Comparison of ENCODE assay signal across 11 mouse cellular contexts in genomic region chr6:97340211-97340791, GRCm38 (mm10).
DNase-seq lines count a peak whose midpoint lies in the region; ATAC-seq lines count a peak whose summit lies in the region.
"Had no signal": no experiment of that assay in that cellular context is flagged by ENCODE, and none has a peak within 500 bp of the region (broad histone marks: within the 10 kb centered on the region; RNA-seq: fewer than 3 reads in every experiment).

No protein-coding gene starts in this region.

- DNase-seq in layer of hippocampus, adult 11-12 months (ENCODE audit: low spot score): peak; percentile 71
- no peak for DNase-seq in layer of hippocampus, postnatal 25 days (ENCODE audit: extremely low spot score in 1 of 2, low spot score in 1 of 2)
- DNase-seq in layer of hippocampus, adult 18-20 months (ENCODE audit: low spot score in 2 of 2): peak; percentile 51 to 73
- peak; percentile 16 for DNase-seq in retina, postnatal 7 days (ENCODE audit: low read depth, low spot score)
- DNase-seq in spleen, adult 12 weeks (ENCODE audit: low spot score): no peak
- DNase-seq in adrenal gland, adult 2 months: no peak
- DNase-seq in thymus, postnatal 10 days (ENCODE audit: low spot score in 2 of 2): no peak
- DNase-seq: thymus, adult 18-20 months had no signal

- H3K4me3 ChIP-seq in forebrain, embryonic 12.5 days (replicated peaks): no peak overlapping the region
- H3K4me3 ChIP-seq: left cerebral cortex, adult 2 months; lung, embryonic 15.5 days had no signal

- H3K27me3 ChIP-seq in forebrain, embryonic 12.5 days: no peaks in the 10 kb centered on the region
- H3K27me3 ChIP-seq: lung, embryonic 15.5 days had no signal

- H3K27ac ChIP-seq in forebrain, embryonic 12.5 days: peak overlapping the region; percentile 47
- H3K27ac ChIP-seq: left cerebral cortex, adult 2 months; lung, embryonic 15.5 days had no signal

- peak; percentile 64 for ATAC-seq in forebrain, embryonic 12.5 days (ENCODE audit: low FRiP score)

- H3K9ac ChIP-seq in forebrain, embryonic 12.5 days: no peak overlapping the region
- H3K9ac ChIP-seq: lung, embryonic 15.5 days had no signal

- no peak overlapping the region for H3K4me2 ChIP-seq in forebrain, embryonic 12.5 days
- H3K4me2 ChIP-seq: lung, embryonic 15.5 days had no signal

- H3K36me3 ChIP-seq in forebrain, embryonic 12.5 days (replicated peaks): 0 out of 2 replicates have a peak, but pooled peaks cover 5% of the 10 kb centered on the region
- H3K36me3 ChIP-seq: lung, embryonic 15.5 days had no signal

- H3K4me1 ChIP-seq in forebrain, embryonic 12.5 days: peaks cover 23% of the 10 kb centered on the region

- WGBS in forebrain, embryonic 12.5 days: 45% methylated on average over 17 of the region's 17 CpGs

- no peaks in the 10 kb centered on the region for H3K9me3 ChIP-seq in forebrain, embryonic 12.5 days
- H3K9me3 ChIP-seq: lung, embryonic 15.5 days had no signal

Comparison
In these comparisons a context has a peak if more than half of its experiments do, and no peak if none do; other contexts are left out.
1. DNase-seq: peak in layer of hippocampus, adult 11-12 months (single experiment), layer of hippocampus, adult 18-20 months (2 of 2) and retina, postnatal 7 days (single experiment); none in layer of hippocampus, postnatal 25 days (0 of 2), spleen, adult 12 weeks (single experiment), adrenal gland, adult 2 months (single experiment) and thymus, postnatal 10 days (0 of 2).